Comparison of ENCODE assay signal across 9 mouse cellular contexts in the genomic region with DNA sequence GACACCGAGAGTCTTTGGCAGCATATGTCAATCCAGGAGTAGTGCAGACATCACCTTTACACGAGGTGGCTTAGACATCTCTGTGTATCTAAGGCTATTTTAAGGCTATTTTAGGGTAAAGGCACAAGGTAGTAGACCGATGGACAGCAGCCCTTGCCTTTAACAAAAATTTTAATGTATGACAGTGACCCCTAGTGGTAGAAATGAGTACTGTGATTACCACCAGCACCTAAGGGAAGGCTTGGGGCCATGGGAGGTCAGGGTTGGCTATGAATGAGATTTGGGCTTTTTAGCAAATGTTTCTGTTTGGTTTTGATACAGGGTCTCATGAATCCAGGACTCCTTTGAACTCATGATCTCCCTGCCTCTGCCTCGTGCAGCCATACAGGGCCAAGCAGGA. TPM values are rescaled to one million over a fixed set of nuclear protein-coding genes. Genes with fewer than 3 reads are reported as not detected.
DNase-seq lines count a peak whose midpoint lies in the region; ATAC-seq lines count a peak whose summit lies in the region.
"Had no signal": no experiment of that assay in that cellular context is flagged by ENCODE, and none has a peak within 500 bp of the region (broad histone marks: within the 10 kb centered on the region; RNA-seq: fewer than 3 reads in every experiment).

No protein-coding gene starts in this region.

- H3K9ac ChIP-seq in heart, embryonic 15.5 days: no peak overlapping the region
- H3K9ac ChIP-seq in midbrain, embryonic 12.5 days (replicated peaks): no peak overlapping the region

- H3K36me3 ChIP-seq in heart, embryonic 15.5 days: no peaks in the 10 kb centered on the region
- peaks cover 27% of the 10 kb centered on the region for H3K36me3 ChIP-seq in midbrain, embryonic 12.5 days

- H3K4me2 ChIP-seq in heart, embryonic 15.5 days: no peak overlapping the region
- H3K4me2 ChIP-seq in midbrain, embryonic 12.5 days (replicated peaks): no peak overlapping the region

- H3K4me3 ChIP-seq in heart, embryonic 15.5 days: no peak overlapping the region
- H3K4me3 ChIP-seq in midbrain, embryonic 12.5 days: no peak overlapping the region

- H3K4me1 ChIP-seq in heart, embryonic 15.5 days (replicated peaks): no peaks in the 10 kb centered on the region
- 0 out of 2 replicates have a peak, but pooled peaks cover 2% of the 10 kb centered on the region for H3K4me1 ChIP-seq in midbrain, embryonic 12.5 days

- peak; percentile 69 for DNase-seq in layer of hippocampus, adult 11-12 months (ENCODE audit: low spot score)
- DNase-seq in layer of hippocampus, adult 9-11 months: no peak
- DNase-seq in ES-CJ7 (ENCODE audit: low read depth, low spot score): peak; percentile 76
- peak; percentile 70 to 92 for DNase-seq in cerebellum, postnatal 10 days
- DNase-seq in kidney, postnatal 36 days: peak; percentile 51 to 74
- DNase-seq in yolk sac, embryonic 10.5 days (ENCODE audit: low spot score): peak; percentile 44

- 14% methylated on average over 4 of the region's 4 CpGs for WGBS in heart, embryonic 15.5 days
- WGBS in midbrain, embryonic 12.5 days: 23% methylated on average over 4 of the region's 4 CpGs

- no peaks in the 10 kb centered on the region for H3K9me3 ChIP-seq in heart, embryonic 15.5 days (replicated peaks)
- H3K9me3 ChIP-seq in midbrain, embryonic 12.5 days: no peaks in the 10 kb centered on the region

- 0 out of 2 replicates have a peak, but pooled peaks have one; percentile 50 for ATAC-seq in heart, embryonic 15.5 days (replicated peaks; ENCODE audit: insufficient number of reproducible peaks, insufficient read depth, low FRiP score, low read depth)
- peak; percentile 36 for ATAC-seq in midbrain, embryonic 12.5 days (ENCODE audit: low FRiP score, low read depth)

- H3K27ac ChIP-seq in heart, embryonic 15.5 days: no peak overlapping the region
- H3K27ac ChIP-seq in midbrain, embryonic 12.5 days (replicated peaks): no peak overlapping the region
- H3K27ac ChIP-seq: macrophage had no signal

- peaks cover 40% of the 10 kb centered on the region for H3K27me3 ChIP-seq in heart, embryonic 15.5 days
- H3K27me3 ChIP-seq in midbrain, embryonic 12.5 days: peaks cover 16% of the 10 kb centered on the region; the same call in 1 of the 2 replicates

RNA-seq across cellular contexts. Expression of a gene that starts 17.5 kb away (rescaled TPM):
- 23.2 and 27.0 TPM in 2 replicates for polyA plus RNA-seq in heart, embryonic 15.5 days (2015; fragmentation: Nextera tagmentation; extraction: Ambion mirVana)
- polyA plus RNA-seq in midbrain, embryonic 12.5 days (2016; fragmentation: Nextera tagmentation; extraction: Ambion mirVana): 17.0 and 18.1 TPM in 2 replicates

RNA-seq across cellular contexts. Expression of a gene that starts 33.4 kb away (rescaled TPM):
- polyA plus RNA-seq in heart, embryonic 15.5 days (2015; fragmentation: Nextera tagmentation; extraction: Ambion mirVana): 63.5 and 86.0 TPM in 2 replicates
- polyA plus RNA-seq in midbrain, embryonic 12.5 days (2016; fragmentation: Nextera tagmentation; extraction: Ambion mirVana): 204 and 205 TPM in 2 replicates

RNA-seq across cellular contexts. Expression of a gene that starts 34.3 kb away (rescaled TPM):
- polyA plus RNA-seq in heart, embryonic 15.5 days (2015; fragmentation: Nextera tagmentation; extraction: Ambion mirVana): 0.35 and 2.3 TPM in 2 replicates
- polyA plus RNA-seq in midbrain, embryonic 12.5 days (2016; fragmentation: Nextera tagmentation; extraction: Ambion mirVana): 53.9 and 61.6 TPM in 2 replicates

RNA-seq across cellular contexts. Expression of a gene that starts 37.3 kb away (rescaled TPM):
- polyA plus RNA-seq in heart, embryonic 15.5 days (2015; fragmentation: Nextera tagmentation; extraction: Ambion mirVana): 127 and 152 TPM in 2 replicates
- 245 and 250 TPM in 2 replicates for polyA plus RNA-seq in midbrain, embryonic 12.5 days (2016; fragmentation: Nextera tagmentation; extraction: Ambion mirVana)

RNA-seq across cellular contexts. Expression of a gene that starts 39.0 kb away (rescaled TPM):
- 24.7 and 32.5 TPM in 2 replicates for polyA plus RNA-seq in heart, embryonic 15.5 days (2015; fragmentation: Nextera tagmentation; extraction: Ambion mirVana)
- 39.6 and 46.1 TPM in 2 replicates for polyA plus RNA-seq in midbrain, embryonic 12.5 days (2016; fragmentation: Nextera tagmentation; extraction: Ambion mirVana)
- polyA plus RNA-seq: macrophage had no signal

Comparison
In these comparisons a context has a peak if more than half of its experiments do, and no peak if none do; other contexts are left out.
1. RNA of a gene that starts 34.3 kb away (polyA plus RNA-seq): 53.9 to 61.6 TPM in midbrain, embryonic 12.5 days; 0.35 to 2.3 TPM in heart, embryonic 15.5 days; every median in the first group is over 10 times any median in the second.